Mouse (Mus musculus) erythroblast, embryonic 14.5 days (primary cell): ENCODE measurements around the gene Sdf2. TPM values are rescaled to one million over a fixed set of nuclear protein-coding genes. Genes with fewer than 3 reads are reported as not detected.
A peak's percentile ranks its signal among the peaks of the same experiment; 100 is the strongest.

ENCODE experiments used
- H3K27me3 ChIP-seq: 2 replicates; pipeline ENCODE4 v1.6.1; 2012; ENCODE audit warnings: inconsistent platforms; ENCODE audit not compliant: control insufficient read depth
- H3K36me3 ChIP-seq: 2 replicates; pipeline ENCODE4 v1.6.1; 2012; ENCODE audit warnings: mild to moderate bottlenecking, inconsistent platforms; ENCODE audit not compliant: control insufficient read depth
- H3K4me1 ChIP-seq: 2 replicates; pipeline ENCODE4 v1.6.1; 2012; ENCODE audit warnings: inconsistent platforms; ENCODE audit not compliant: control insufficient read depth
- H3K4me3 ChIP-seq: replicated peaks from 2 replicates; pipeline ENCODE3; 2012; ENCODE audit warnings: moderate library complexity, mild to moderate bottlenecking, inconsistent platforms
- H3K9me3 ChIP-seq: 2 replicates; pipeline ENCODE4 v1.6.1; 2012; ENCODE audit warnings: low read length, inconsistent platforms, mixed read lengths; ENCODE audit not compliant: control insufficient read depth
- GATA1 ChIP-seq: IDR thresholded peaks from 2 replicates; pipeline ENCODE4 v1.6.1; 2012; ENCODE audit warnings: low read length, inconsistent platforms, mixed read lengths
- TAL1 ChIP-seq: IDR thresholded peaks from 3 replicates; pipeline ENCODE4 v1.6.1; 2012; ENCODE audit warnings: low read length, inconsistent platforms, mixed read lengths
- polyA plus RNA-seq: library from polyadenylated mRNA; stranded (reverse); fragments of >175 nt; gene quantifications from 2 replicates; pipeline ENCODE4 v1.2.3, GENCODE M21; 2012

The Sdf2 gene
- polyA plus RNA-seq, 1 experiment: 0.32 TPM

GRCm38 (mm10) chr11:78279586-78279985 lies 34.0 kb downstream of the Sdf2 start:
- Histone ChIP-seq H3K27me3 (no peaks in the 10 kb centered on the region), H3K36me3 (peaks cover 96% of the 10 kb centered on the region), H3K4me1 (peaks cover 3% of the 10 kb centered on the region), H3K9me3 (no peaks in the 10 kb centered on the region), H3K4me3 (no peak overlapping the region)
- no peak for TF ChIP-seq TAL1
- TF ChIP-seq GATA1: no peak

DNA sequence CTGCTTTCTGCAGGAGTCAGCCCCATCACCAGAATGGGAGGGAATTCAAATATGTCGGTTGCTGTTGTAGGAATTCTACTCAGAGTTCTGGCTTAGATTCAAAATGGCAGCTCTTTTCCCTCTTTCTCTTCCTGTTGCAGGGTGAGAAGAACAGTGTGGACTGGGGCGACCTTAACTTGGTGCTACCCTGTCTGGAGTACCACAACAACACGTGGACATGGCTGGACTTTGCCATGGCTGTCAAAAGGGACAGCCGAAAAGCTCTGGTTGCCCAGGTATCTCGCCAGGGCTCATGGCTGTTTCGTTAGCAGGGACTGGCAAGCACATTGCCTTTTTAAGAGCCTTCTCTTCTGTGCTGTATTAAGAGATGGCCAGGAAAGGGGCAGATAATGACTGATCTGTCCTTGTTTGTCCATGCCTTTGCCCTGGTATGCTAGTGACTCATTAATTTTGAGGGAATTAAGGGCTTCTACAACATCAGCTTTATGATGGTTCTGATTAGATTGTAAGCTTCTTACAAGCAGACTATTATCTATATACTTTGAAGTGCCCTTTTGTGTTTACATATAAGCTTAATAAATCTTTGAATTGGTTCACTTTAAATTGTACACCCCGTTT lies 43.7 kb downstream of the Sdf2 start:
- Histone ChIP-seq H3K4me3 (no peak overlapping the region), H3K27me3 (no peaks in the 10 kb centered on the region), H3K9me3 (no peaks in the 10 kb centered on the region), H3K4me1 (no peaks in the 10 kb centered on the region), H3K36me3 (peaks cover 86% of the 10 kb centered on the region)
- TF ChIP-seq TAL1: no peak

GRCm38 (mm10) chr11:78290654-78291053 lies 45.1 kb downstream of the Sdf2 start, which contains the start of gene BC030499:
Gene BC030499 (plus strand): TSS chr11:78290841.
- Histone ChIP-seq H3K4me3 (no peak within 1 kb of the TSS), H3K27me3 (no peaks in the 10 kb centered on the region), H3K4me1 (no peaks in the 10 kb centered on the region), H3K9me3 (no peaks in the 10 kb centered on the region), H3K36me3 (peaks cover 72% of the 10 kb centered on the region)
- TF ChIP-seq TAL1 (no peak), GATA1 (no peak)

DNA sequence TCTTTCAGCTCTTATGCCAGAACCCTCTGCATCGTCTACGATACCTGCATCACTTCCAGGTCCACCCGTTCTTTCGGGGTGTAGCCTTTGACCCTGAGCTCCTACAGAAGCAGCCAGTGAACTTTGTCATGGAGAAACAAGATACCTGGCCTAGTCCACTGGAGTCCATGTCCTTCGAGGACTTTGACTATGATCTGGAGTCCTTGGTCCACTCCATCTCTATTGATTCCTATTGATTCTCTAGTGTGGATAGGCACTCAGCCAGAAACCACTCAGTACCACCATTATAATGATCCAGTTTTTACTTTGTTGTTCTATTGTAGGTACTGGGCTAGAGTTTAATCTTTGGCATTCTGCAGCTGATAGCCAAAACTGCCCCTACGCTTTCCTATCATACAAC lies 49.0 kb downstream of the Sdf2 start:
- TF ChIP-seq GATA1 (no peak), TAL1 (no peak)
- Histone ChIP-seq H3K4me3 (no peak overlapping the region), H3K36me3 (peaks cover 35% of the 10 kb centered on the region), H3K9me3 (no peaks in the 10 kb centered on the region), H3K27me3 (no peaks in the 10 kb centered on the region), H3K4me1 (no peaks in the 10 kb centered on the region)

DNA sequence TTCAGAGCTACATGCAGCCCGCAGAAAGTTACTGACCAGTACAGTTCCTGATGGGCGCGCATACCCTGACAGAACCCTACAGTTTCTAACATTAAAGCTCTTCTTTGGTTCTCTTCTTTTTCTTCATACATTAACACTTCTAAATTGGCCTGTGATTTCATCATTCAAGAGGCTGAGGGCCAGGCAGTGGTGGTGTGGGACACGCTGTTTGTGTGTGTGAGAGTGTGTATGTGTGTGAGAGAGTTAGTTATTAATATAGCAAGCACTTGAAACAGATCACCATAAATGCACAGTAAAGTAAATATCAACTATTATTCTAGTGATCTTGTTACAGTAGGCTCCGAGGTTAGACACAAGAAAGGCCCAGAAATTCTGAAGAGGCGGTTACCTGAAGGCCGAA lies 55.4 kb downstream of the Sdf2 start:
- no peaks in the 10 kb centered on the region for H3K9me3 ChIP-seq
- peaks cover 39% of the 10 kb centered on the region for H3K4me1 ChIP-seq
- no peaks in the 10 kb centered on the region for H3K27me3 ChIP-seq
- H3K4me3 ChIP-seq: peak overlapping the region; percentile 89
- peaks cover 32% of the 10 kb centered on the region for H3K36me3 ChIP-seq
- no peak for TF ChIP-seq TAL1
- no peak for TF ChIP-seq GATA1

DNA sequence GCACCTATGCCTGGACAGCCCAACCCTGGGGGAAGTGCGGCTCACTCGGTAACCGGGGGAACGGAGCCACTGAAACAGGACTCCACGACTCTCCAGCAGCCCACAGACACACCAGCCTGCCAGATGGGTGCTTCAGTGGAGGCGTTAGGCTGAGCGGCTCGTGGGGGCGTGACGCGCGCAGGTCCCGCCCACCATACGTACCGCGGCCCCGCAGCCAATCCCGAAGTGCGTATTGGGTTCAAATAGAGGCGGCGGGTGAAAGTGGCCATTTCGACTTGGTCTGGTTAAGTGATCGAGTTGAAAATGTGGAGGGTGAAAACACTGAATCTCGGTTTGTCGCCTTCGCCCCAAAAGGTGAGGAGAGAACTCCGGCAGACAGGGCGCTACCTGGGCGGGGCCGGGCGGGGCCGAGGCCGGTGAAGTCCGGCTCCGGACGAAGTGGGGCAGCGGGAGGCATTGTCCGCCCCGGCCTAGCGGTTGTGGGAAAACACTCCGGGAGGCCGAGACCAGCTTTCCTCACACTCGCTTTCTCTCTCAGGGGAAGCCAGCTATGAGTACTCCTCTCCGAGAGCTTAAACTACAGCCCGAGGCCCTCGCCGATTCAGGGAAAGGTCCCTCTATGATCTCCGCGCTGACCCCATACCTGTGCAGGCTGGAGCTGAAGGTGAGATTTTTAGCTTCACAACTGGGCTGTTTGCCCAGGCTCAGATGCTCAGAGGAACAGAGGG lies 56.0 kb downstream of the Sdf2 start, which contains the start of gene Spag5:
Gene Spag5 (plus strand): TSS at position 173 of the 728 bp plus-strand sequence.
- Histone ChIP-seq H3K27me3 (no peaks in the 10 kb centered on the region), H3K4me3 (peak within 1 kb of the TSS; percentile 89), H3K9me3 (no peaks in the 10 kb centered on the region), H3K4me1 (peaks cover 44% of the 10 kb centered on the region), H3K36me3 (peaks cover 38% of the 10 kb centered on the region)
- TF ChIP-seq GATA1: no peak
- no peak for TF ChIP-seq TAL1

Other genes with a start within 250 kb of the Sdf2 start
- 4.7 and 5.1 TPM in 2 replicates for gene Dhrs13, start 213.5 kb upstream of the Sdf2 start, polyA plus RNA-seq
- 4.8 and 5.4 TPM in 2 replicates for gene Flot2, start 207.8 kb upstream of the Sdf2 start, polyA plus RNA-seq
- 0.14 and 0.29 TPM in 2 replicates for gene Eral1, start 165.4 kb upstream of the Sdf2 start, polyA plus RNA-seq
- gene Fam222b, start 151.1 kb upstream of the Sdf2 start, polyA plus RNA-seq: 0.77 and 0.78 TPM in 2 replicates
- 7.2 and 9.4 TPM in 2 replicates for gene Traf4, start 80.2 kb upstream of the Sdf2 start, polyA plus RNA-seq
- 1.7 and 2.0 TPM in 2 replicates for gene Nek8, start 69.1 kb upstream of the Sdf2 start, polyA plus RNA-seq
- gene Tlcd1, start 69.0 kb upstream of the Sdf2 start, polyA plus RNA-seq: 91.9 and 97.7 TPM in 2 replicates
- 168 and 429 TPM in 2 replicates for gene Rpl23a, start 62.2 kb upstream of the Sdf2 start, polyA plus RNA-seq
- 0.13 and 0.26 TPM in 2 replicates for gene Rab34, start 57.3 kb upstream of the Sdf2 start, polyA plus RNA-seq
- gene Proca1, start 52.4 kb upstream of the Sdf2 start, polyA plus RNA-seq: not detected in 2 replicates
- gene Supt6, start 241 bp downstream of the Sdf2 start, polyA plus RNA-seq: 9.4 and 11.6 TPM in 2 replicates
- 0.97 and 2.3 TPM in 2 replicates for gene 2610507B11Rik, start 16.0 kb downstream of the Sdf2 start, polyA plus RNA-seq
- gene BC030499, start 45.1 kb downstream of the Sdf2 start, polyA plus RNA-seq: 0.07 TPM in 1 of 2 replicates, not detected in the other
- gene Spag5, start 55.8 kb downstream of the Sdf2 start, polyA plus RNA-seq: 19.3 and 21.5 TPM in 2 replicates
- 0.12 and 0.22 TPM in 2 replicates for gene Aldoc, start 77.2 kb downstream of the Sdf2 start, polyA plus RNA-seq
- 3.2 and 3.8 TPM in 2 replicates for gene Pigs, start 82.7 kb downstream of the Sdf2 start, polyA plus RNA-seq
- 1.7 and 1.9 TPM in 2 replicates for gene Unc119, start 97.7 kb downstream of the Sdf2 start, polyA plus RNA-seq
- gene Foxn1, start 140.8 kb downstream of the Sdf2 start, polyA plus RNA-seq: not detected in 2 replicates
- gene Slc13a2, start 176.5 kb downstream of the Sdf2 start, polyA plus RNA-seq: not detected in 2 replicates
- 0.08 TPM in 1 of 2 replicates, not detected in the other for gene Slc46a1, start 220.0 kb downstream of the Sdf2 start, polyA plus RNA-seq